Mouse (Mus musculus) heart, embryonic 10.5 days (tissue): ENCODE measurements around the gene Mrpl46. TPM values are rescaled to one million over a fixed set of nuclear protein-coding genes. Genes with fewer than 3 reads are reported as not detected.
A peak's percentile ranks its signal among the peaks of the same experiment; 100 is the strongest.

Experiments used
- DNase-seq: peaks from one replicate; pipeline ENCODE4 v3.0.0-alpha.2; 2017; ENCODE audit warnings: low spot score
- H3K27ac ChIP-seq: fragments of 300-500 bp; sonication (generic); 2 replicates; pipeline ENCODE4 v1.5.1; 2016; ENCODE audit warnings: mild to moderate bottlenecking
- H3K27me3 ChIP-seq: fragments of 300-500 bp; sonication (generic); 2 replicates; pipeline ENCODE4 v1.6.1; 2016; ENCODE audit warnings: mild to moderate bottlenecking; ENCODE audit not compliant: poor library complexity, insufficient read depth, severe bottlenecking
- H3K36me3 ChIP-seq: fragments of 300-500 bp; sonication (generic); 2 replicates; pipeline ENCODE4 v1.6.1; 2016; ENCODE audit warnings: mild to moderate bottlenecking, moderate library complexity
- H3K4me1 ChIP-seq: fragments of 300-500 bp; sonication (generic); 2 replicates; pipeline ENCODE4 v1.6.1; 2016; ENCODE audit warnings: mild to moderate bottlenecking
- H3K4me3 ChIP-seq: fragments of 300-500 bp; sonication (generic); 2 replicates; pipeline ENCODE4 v1.5.1; 2016; ENCODE audit warnings: mild to moderate bottlenecking, moderate library complexity
- H3K9me3 ChIP-seq: fragments of 300-500 bp; sonication (generic); 2 replicates; pipeline ENCODE4 v1.6.1; 2016; ENCODE audit warnings: mild to moderate bottlenecking, moderate library complexity
- WGBS: fragments of 180-500 bp; shearing (Covaris S2); methylation state at CpG from one replicate; pipeline ENCODE4 v1.1.7; 2016; 5-methylcytosine and 5-hydroxymethylcytosine counted together
- polyA plus RNA-seq: library from polyadenylated mRNA; unstranded; fragments of >200 nt; fragmentation: Nextera tagmentation; extraction: Ambion mirVana; gene quantifications from 2 replicates; pipeline ENCODE4 v1.2.1, GENCODE M21; 2016

Gene Mrpl46
- polyA plus RNA-seq, 1 experiment from 2014 or later: 82.8 TPM

- Histone ChIP-seq H3K36me3 (no peaks in the 10 kb centered on the region), H3K9me3 (no peaks in the 10 kb centered on the region), H3K4me1 (0 out of 2 replicates have a peak, but pooled peaks cover 2% of the 10 kb centered on the region), H3K27ac (no peak overlapping the region), H3K4me3 (no peak overlapping the region), H3K27me3 (no peaks in the 10 kb centered on the region)
- 54% methylated on average over 8 of the region's 8 CpGs for WGBS
- no peak for DNase-seq
Observed at GRCm38 (mm10) chr7:78754458-78755000, 28.8 kb downstream of the Mrpl46 start.

- H3K4me3 ChIP-seq: no peak overlapping the region
Observed at GRCm38 (mm10) chr7:78753752-78754457, 29.4 kb downstream of the Mrpl46 start.

GRCm38 (mm10) chr7:78752961-78753360, 30.4 kb downstream of the Mrpl46 start:
- H3K4me1 ChIP-seq: no peaks in the 10 kb centered on the region
- no peaks in the 10 kb centered on the region for H3K36me3 ChIP-seq
- no peak overlapping the region for H3K27ac ChIP-seq
- H3K27me3 ChIP-seq: no peaks in the 10 kb centered on the region
- 88% methylated on average over 4 of the region's 4 CpGs for WGBS
- no peaks in the 10 kb centered on the region for H3K9me3 ChIP-seq
- peak; percentile 65 for DNase-seq
- no peak overlapping the region for H3K4me3 ChIP-seq

More at GRCm38 (mm10) chr7:78753752-78754457, 29.4 kb downstream of the Mrpl46 start:
- peak; percentile 25 for DNase-seq
- 77% methylated on average over 7 of the region's 7 CpGs for WGBS
- Histone ChIP-seq H3K4me1 (no peaks in the 10 kb centered on the region), H3K27ac (no peak overlapping the region), H3K27me3 (no peaks in the 10 kb centered on the region), H3K36me3 (no peaks in the 10 kb centered on the region), H3K9me3 (no peaks in the 10 kb centered on the region)

GRCm38 (mm10) chr7:78743731-78744385, 39.5 kb downstream of the Mrpl46 start:
- 62% methylated on average over 5 of the region's 5 CpGs for WGBS
- Histone ChIP-seq H3K9me3 (no peaks in the 10 kb centered on the region), H3K27ac (no peak overlapping the region), H3K4me3 (no peak overlapping the region), H3K27me3 (no peaks in the 10 kb centered on the region), H3K36me3 (no peaks in the 10 kb centered on the region), H3K4me1 (no peaks in the 10 kb centered on the region)
- no peak for DNase-seq

GRCm38 (mm10) chr7:78739351-78740000, 43.9 kb downstream of the Mrpl46 start:
- H3K27ac ChIP-seq: no peak overlapping the region
- WGBS: 82% methylated on average over 8 of the region's 8 CpGs

GRCm38 (mm10) chr7:78737614-78738210, 45.6 kb downstream of the Mrpl46 start, which contains the start of gene Ntrk3:
Gene Ntrk3, minus strand, starts transcription at chr7:78738012.
- Histone ChIP-seq H3K9me3 (no peaks in the 10 kb centered on the region), H3K27me3 (no peaks in the 10 kb centered on the region), H3K4me3 (no peak within 1 kb of the TSS), H3K4me1 (no peaks in the 10 kb centered on the region), H3K27ac (no peak within 1 kb of the TSS), H3K36me3 (no peaks in the 10 kb centered on the region)
- DNase-seq: no peak
- 82% methylated on average over 5 of the region's 5 CpGs for WGBS

More at GRCm38 (mm10) chr7:78739351-78740000, 43.9 kb downstream of the Mrpl46 start:
- Histone ChIP-seq H3K27me3 (no peaks in the 10 kb centered on the region), H3K36me3 (no peaks in the 10 kb centered on the region), H3K4me1 (no peaks in the 10 kb centered on the region), H3K4me3 (no peak overlapping the region), H3K9me3 (no peaks in the 10 kb centered on the region)
- peak; percentile 10 for DNase-seq

GRCm38 (mm10) chr7:78737196-78737595, 46.1 kb downstream of the Mrpl46 start:
- no peaks in the 10 kb centered on the region for H3K4me1 ChIP-seq
- H3K9me3 ChIP-seq: no peaks in the 10 kb centered on the region
- no peak overlapping the region for H3K4me3 ChIP-seq
- no peaks in the 10 kb centered on the region for H3K27me3 ChIP-seq
- peak; percentile 4 for DNase-seq
- H3K27ac ChIP-seq: no peak overlapping the region
- WGBS: 86% methylated on average over 6 of the region's 6 CpGs
- no peaks in the 10 kb centered on the region for H3K36me3 ChIP-seq

- no peaks in the 10 kb centered on the region for H3K9me3 ChIP-seq
- DNase-seq: no peak
- no peaks in the 10 kb centered on the region for H3K27me3 ChIP-seq
- no peaks in the 10 kb centered on the region for H3K36me3 ChIP-seq
- 78% methylated on average over 8 of the region's 8 CpGs for WGBS
- H3K4me1 ChIP-seq: no peaks in the 10 kb centered on the region
- H3K27ac ChIP-seq: no peak overlapping the region
- H3K4me3 ChIP-seq: no peak overlapping the region
Observed at GRCm38 (mm10) chr7:78731391-78731790, 51.9 kb downstream of the Mrpl46 start.

Other genes starting within 250 kb of the Mrpl46 start
- gene Ntrk3, start 45.5 kb downstream of the Mrpl46 start, polyA plus RNA-seq: 0.11 and 1.4 TPM in 2 replicates
- gene Mrps11, start 412 bp downstream of the Mrpl46 start, polyA plus RNA-seq: 67.2 and 78.9 TPM in 2 replicates
- 13.3 and 16.7 TPM in 2 replicates for gene Det1, start 63.7 kb upstream of the Mrpl46 start, polyA plus RNA-seq
- gene Aen, start 112.3 kb upstream of the Mrpl46 start, polyA plus RNA-seq: 51.0 and 57.4 TPM in 2 replicates
- gene Isg20, start 129.9 kb upstream of the Mrpl46 start, polyA plus RNA-seq: 0.67 and 0.68 TPM in 2 replicates